In the genomic region with DNA sequence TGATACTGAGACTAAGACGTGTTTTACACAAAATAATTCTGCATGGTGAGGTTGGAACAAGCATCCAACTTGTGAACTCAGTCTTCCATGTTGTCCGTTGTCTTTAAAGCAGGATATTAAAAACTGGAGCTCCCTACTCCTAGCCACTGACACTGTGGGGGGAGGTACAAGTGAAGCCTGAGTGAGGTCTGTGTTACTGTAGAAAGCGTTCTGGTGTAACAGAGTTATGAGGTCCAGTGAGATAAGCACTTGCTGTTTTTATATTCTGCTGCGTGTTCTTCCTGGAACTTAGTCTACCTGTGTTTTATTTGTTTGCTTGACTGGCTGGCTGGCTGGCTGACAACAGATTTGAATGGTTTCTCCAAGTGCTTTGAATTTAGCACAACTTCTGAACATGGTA, we compare ENCODE assay signal across 20 mouse cellular contexts. TPM values are rescaled to one million over a fixed set of nuclear protein-coding genes. Genes with fewer than 3 reads are reported as not detected.
DNase-seq lines count a peak whose midpoint lies in the region; ATAC-seq lines count a peak whose summit lies in the region.
"Had no signal": no experiment of that assay in that cellular context is flagged by ENCODE, and none has a peak within 500 bp of the region (broad histone marks: within the 10 kb centered on the region; RNA-seq: fewer than 3 reads in every experiment).

No protein-coding gene starts in this region.

- no peaks in the 10 kb centered on the region for H3K27me3 ChIP-seq in heart, embryonic 15.5 days
- no peaks in the 10 kb centered on the region for H3K27me3 ChIP-seq in kidney, embryonic 15.5 days
- H3K27me3 ChIP-seq in liver, embryonic 12.5 days (replicated peaks) = no peaks in the 10 kb centered on the region
- H3K27me3 ChIP-seq in hindbrain, embryonic 13.5 days = no peaks in the 10 kb centered on the region
- H3K27me3 ChIP-seq: forebrain, embryonic 13.5 days; limb, embryonic 15.5 days had no signal

- 0 out of 2 replicates have a peak overlapping the region, but pooled peaks have one; percentile 5 for H3K4me2 ChIP-seq in heart, embryonic 15.5 days
- no peak overlapping the region for H3K4me2 ChIP-seq in kidney, embryonic 15.5 days
- peak overlapping the region; percentile 27 for H3K4me2 ChIP-seq in liver, embryonic 12.5 days
- no peak overlapping the region for H3K4me2 ChIP-seq in hindbrain, embryonic 13.5 days
- H3K4me2 ChIP-seq: forebrain, embryonic 13.5 days; limb, embryonic 15.5 days had no signal

- no peaks in the 10 kb centered on the region for H3K9me3 ChIP-seq in heart, embryonic 15.5 days (replicated peaks)
- H3K9me3 ChIP-seq in kidney, embryonic 15.5 days (replicated peaks) = no peaks in the 10 kb centered on the region
- no peaks in the 10 kb centered on the region for H3K9me3 ChIP-seq in liver, embryonic 12.5 days (replicated peaks)
- H3K9me3 ChIP-seq in hindbrain, embryonic 13.5 days = no peaks in the 10 kb centered on the region
- H3K9me3 ChIP-seq: embryonic facial prominence, embryonic 10.5 days; forebrain, embryonic 13.5 days; limb, embryonic 15.5 days had no signal

- H3K9ac ChIP-seq in heart, embryonic 15.5 days = no peak overlapping the region
- H3K9ac ChIP-seq in kidney, embryonic 15.5 days = no peak overlapping the region
- no peak overlapping the region for H3K9ac ChIP-seq in liver, embryonic 12.5 days
- no peak overlapping the region for H3K9ac ChIP-seq in hindbrain, embryonic 13.5 days
- H3K9ac ChIP-seq: forebrain, embryonic 13.5 days; limb, embryonic 15.5 days had no signal

- H3K27ac ChIP-seq in heart, embryonic 15.5 days = peak overlapping the region; percentile 65
- H3K27ac ChIP-seq in kidney, embryonic 15.5 days = no peak overlapping the region
- peak overlapping the region; percentile 41; the same call in 1 of the 2 replicates for H3K27ac ChIP-seq in liver, embryonic 12.5 days
- no peak overlapping the region for H3K27ac ChIP-seq in hindbrain, embryonic 13.5 days
- H3K27ac ChIP-seq: embryonic facial prominence, embryonic 10.5 days; forebrain, embryonic 13.5 days; hindbrain, postnatal 0 days; limb, embryonic 15.5 days; macrophage had no signal

- ATAC-seq in heart, embryonic 15.5 days (replicated peaks; ENCODE audit: insufficient number of reproducible peaks, insufficient read depth, low FRiP score, low read depth) = no peak
- ATAC-seq in kidney, embryonic 15.5 days (replicated peaks; ENCODE audit: low FRiP score) = no peak
- peak; percentile 70 for ATAC-seq in liver, embryonic 12.5 days
- ATAC-seq in megakaryocyte-erythroid progenitor cell, adult 5-6 weeks (replicated peaks; ENCODE audit: low FRiP score, low TSS enrichment, poor library complexity, severe bottlenecking) = peak; percentile 45; the same call in 1 of the 2 replicates
- ATAC-seq in hindbrain, embryonic 13.5 days (ENCODE audit: low FRiP score) = no peak
- ATAC-seq: forebrain, embryonic 13.5 days; hindbrain, postnatal 0 days had no signal

- H3K4me3 ChIP-seq in heart, embryonic 15.5 days = no peak overlapping the region
- H3K4me3 ChIP-seq in kidney, embryonic 15.5 days (replicated peaks) = no peak overlapping the region
- H3K4me3 ChIP-seq in liver, embryonic 12.5 days = no peak overlapping the region
- H3K4me3 ChIP-seq in hindbrain, embryonic 13.5 days = no peak overlapping the region
- H3K4me3 ChIP-seq: embryonic facial prominence, embryonic 10.5 days; forebrain, embryonic 13.5 days; limb, embryonic 15.5 days had no signal

- WGBS in heart, embryonic 15.5 days = 41% methylated on average over 4 of the region's 4 CpGs
- 64% methylated on average over 4 of the region's 4 CpGs for WGBS in kidney, embryonic 15.5 days
- WGBS in liver, embryonic 12.5 days (ENCODE audit: insufficient replicate concordance) = 42% methylated on average over 4 of the region's 4 CpGs
- 91% methylated on average over 4 of the region's 4 CpGs for WGBS in hindbrain, embryonic 13.5 days

- no peak for DNase-seq in heart, postnatal 14 days
- peak; percentile 39 to 42 for DNase-seq in kidney, postnatal 36 days
- DNase-seq: adrenal gland, postnatal 10 days; B cell, adult 2 months; cerebellum, adult 18-20 months; cerebellum, postnatal 36 days; gastrocnemius, postnatal 14 days; heart, postnatal 4 days; midbrain, embryonic 14.5 days; thymus, adult 18-20 months had no signal

- no peaks in the 10 kb centered on the region for H3K36me3 ChIP-seq in heart, embryonic 15.5 days
- no peaks in the 10 kb centered on the region for H3K36me3 ChIP-seq in kidney, embryonic 15.5 days
- H3K36me3 ChIP-seq in liver, embryonic 12.5 days = peaks cover 3% of the 10 kb centered on the region; the same call in 1 of the 2 replicates
- H3K36me3 ChIP-seq in hindbrain, embryonic 13.5 days = no peaks in the 10 kb centered on the region
- H3K36me3 ChIP-seq: embryonic facial prominence, embryonic 10.5 days; limb, embryonic 15.5 days had no signal

- intact Hi-C loops in heart, postnatal 14 days (cut with DNase I) = no loop called here

- peaks cover 39% of the 10 kb centered on the region for H3K4me1 ChIP-seq in heart, embryonic 15.5 days (replicated peaks)
- H3K4me1 ChIP-seq in kidney, embryonic 15.5 days = peaks cover 6% of the 10 kb centered on the region; the same call in 1 of the 2 replicates
- peaks cover 75% of the 10 kb centered on the region for H3K4me1 ChIP-seq in liver, embryonic 12.5 days
- 0 out of 2 replicates have a peak, but pooled peaks cover 3% of the 10 kb centered on the region for H3K4me1 ChIP-seq in hindbrain, embryonic 13.5 days (replicated peaks)

RNA-seq across cellular contexts. Expression of a gene that starts 13.8 kb away (rescaled TPM):
- 34.9 and 41.0 TPM in 2 replicates for polyA plus RNA-seq in heart, embryonic 15.5 days (2015; fragmentation: Nextera tagmentation; extraction: Ambion mirVana)
- total RNA-seq in heart, postnatal 14 days (2021) = 10 to 100 TPM; 25.9 to 28.5 TPM
- polyA plus RNA-seq in kidney, embryonic 15.5 days (2015; fragmentation: Nextera tagmentation; extraction: Ambion mirVana) = 50.9 and 53.9 TPM in 2 replicates
- polyA plus RNA-seq in liver, embryonic 12.5 days (2016; fragmentation: Nextera tagmentation; extraction: Ambion mirVana) = 45.8 and 45.9 TPM in 2 replicates
- 19.4 and 22.7 TPM in 2 replicates for total RNA-seq in megakaryocyte-erythroid progenitor cell, adult 5-6 weeks (2014; fragmentation: Nextera tagmentation)
- 19.7 and 21.2 TPM in 2 replicates for total RNA-seq in megakaryocyte-erythroid progenitor cell, adult 5-6 weeks (2017)
- polyA plus RNA-seq in hindbrain, embryonic 13.5 days (2015; fragmentation: Nextera tagmentation; extraction: Ambion mirVana) = 40.1 and 44.2 TPM in 2 replicates

RNA-seq across cellular contexts. Expression of a gene that starts 14.0 kb away (rescaled TPM):
- 15.2 and 19.6 TPM in 2 replicates for polyA plus RNA-seq in heart, embryonic 15.5 days (2015; fragmentation: Nextera tagmentation; extraction: Ambion mirVana)
- total RNA-seq in heart, postnatal 14 days (2021) = 10 to 100 TPM; 19.5 to 23.6 TPM
- 24.3 and 24.7 TPM in 2 replicates for polyA plus RNA-seq in kidney, embryonic 15.5 days (2015; fragmentation: Nextera tagmentation; extraction: Ambion mirVana)
- polyA plus RNA-seq in liver, embryonic 12.5 days (2016; fragmentation: Nextera tagmentation; extraction: Ambion mirVana) = 18.6 and 21.1 TPM in 2 replicates
- 29.0 and 33.9 TPM in 2 replicates for total RNA-seq in megakaryocyte-erythroid progenitor cell, adult 5-6 weeks (2014; fragmentation: Nextera tagmentation)
- total RNA-seq in megakaryocyte-erythroid progenitor cell, adult 5-6 weeks (2017) = 37.6 and 48.6 TPM in 2 replicates
- polyA plus RNA-seq in hindbrain, embryonic 13.5 days (2015; fragmentation: Nextera tagmentation; extraction: Ambion mirVana) = 22.9 and 25.4 TPM in 2 replicates

RNA-seq across cellular contexts. Expression of a gene that starts 34.1 kb away (rescaled TPM):
- polyA plus RNA-seq in heart, embryonic 15.5 days (2015; fragmentation: Nextera tagmentation; extraction: Ambion mirVana) = 79.3 and 82.0 TPM in 2 replicates
- total RNA-seq in heart, postnatal 14 days (2021) = 10 to 100 TPM; 42.3 to 44.4 TPM
- 161 and 178 TPM in 2 replicates for polyA plus RNA-seq in kidney, embryonic 15.5 days (2015; fragmentation: Nextera tagmentation; extraction: Ambion mirVana)
- 94.4 and 95.5 TPM in 2 replicates for polyA plus RNA-seq in liver, embryonic 12.5 days (2016; fragmentation: Nextera tagmentation; extraction: Ambion mirVana)
- total RNA-seq in megakaryocyte-erythroid progenitor cell, adult 5-6 weeks (2014; fragmentation: Nextera tagmentation) = 115 and 170 TPM in 2 replicates
- 121 and 186 TPM in 2 replicates for total RNA-seq in megakaryocyte-erythroid progenitor cell, adult 5-6 weeks (2017)
- 95.8 and 102 TPM in 2 replicates for polyA plus RNA-seq in hindbrain, embryonic 13.5 days (2015; fragmentation: Nextera tagmentation; extraction: Ambion mirVana)

RNA-seq across cellular contexts. Expression of a gene that starts 34.3 kb away (rescaled TPM):
- polyA plus RNA-seq in heart, embryonic 15.5 days (2015; fragmentation: Nextera tagmentation; extraction: Ambion mirVana) = 11.5 and 13.4 TPM in 2 replicates
- total RNA-seq in heart, postnatal 14 days (2021) = 10 to 100 TPM in 1 of 2 experiments, 1 to 10 TPM in 1; 9.7 to 10.7 TPM
- polyA plus RNA-seq in kidney, embryonic 15.5 days (2015; fragmentation: Nextera tagmentation; extraction: Ambion mirVana) = 23.5 and 24.9 TPM in 2 replicates
- polyA plus RNA-seq in liver, embryonic 12.5 days (2016; fragmentation: Nextera tagmentation; extraction: Ambion mirVana) = 18.5 and 18.8 TPM in 2 replicates
- total RNA-seq in megakaryocyte-erythroid progenitor cell, adult 5-6 weeks (2014; fragmentation: Nextera tagmentation) = 18.3 and 29.0 TPM in 2 replicates
- total RNA-seq in megakaryocyte-erythroid progenitor cell, adult 5-6 weeks (2017) = 22.0 and 25.4 TPM in 2 replicates
- 17.0 and 17.8 TPM in 2 replicates for polyA plus RNA-seq in hindbrain, embryonic 13.5 days (2015; fragmentation: Nextera tagmentation; extraction: Ambion mirVana)

Comparison
In these comparisons a context has a peak if more than half of its experiments do, and no peak if none do; other contexts are left out.
1. ATAC-seq: peak in liver, embryonic 12.5 days (single experiment) and megakaryocyte-erythroid progenitor cell, adult 5-6 weeks (single experiment); none in heart, embryonic 15.5 days (single experiment), kidney, embryonic 15.5 days (single experiment) and hindbrain, embryonic 13.5 days (single experiment).
2. H3K27ac ChIP-seq: peak in heart, embryonic 15.5 days (single experiment) and liver, embryonic 12.5 days (single experiment); none in kidney, embryonic 15.5 days (single experiment) and hindbrain, embryonic 13.5 days (single experiment).
3. H3K4me2 ChIP-seq: peak in heart, embryonic 15.5 days (single experiment) and liver, embryonic 12.5 days (single experiment); none in kidney, embryonic 15.5 days (single experiment) and hindbrain, embryonic 13.5 days (single experiment).
4. DNase-seq: peak in kidney, postnatal 36 days (2 of 2); none in heart, postnatal 14 days (0 of 2).